Mouse (Mus musculus) bone marrow macrophage, adult 2 months (primary cell): ENCODE results near the gene Chrm3. TPM values are rescaled to one million over a fixed set of nuclear protein-coding genes. Genes with fewer than 3 reads are reported as not detected.

Experiments used
- H3K27ac ChIP-seq: 2 replicates; pipeline ENCODE4 v1.5.1; 2012; ENCODE audit warnings: low read depth, low read length; ENCODE audit not compliant: insufficient read depth
- H3K4me1 ChIP-seq: 2 replicates; pipeline ENCODE4 v1.6.1; 2012; ENCODE audit warnings: low read length; ENCODE audit not compliant: control insufficient read depth, insufficient read depth
- H3K4me3 ChIP-seq: 2 replicates; pipeline ENCODE4 v1.5.1; 2012; ENCODE audit warnings: mild to moderate bottlenecking, low read length, moderate library complexity; ENCODE audit not compliant: insufficient read depth
- CTCF ChIP-seq: IDR thresholded peaks from 2 replicates; pipeline ENCODE4 v1.5.1; 2012; ENCODE audit warnings: low read depth, mild to moderate bottlenecking, low read length, moderate library complexity
- POLR2A ChIP-seq: IDR thresholded peaks from 2 replicates; pipeline ENCODE4 v1.6.1; 2012; ENCODE audit warnings: mild to moderate bottlenecking, low read depth, low read length, borderline replicate concordance
- polyA plus RNA-seq: library from polyadenylated mRNA; stranded (reverse); fragments of >200 nt; gene quantifications from 2 replicates; pipeline ENCODE4 v1.2.4, GENCODE M21; 2012; ENCODE audit not compliant: missing spikeins, insufficient read depth, insufficient read length

Chrm3 gene
- polyA plus RNA-seq, 1 experiment = not detected

GRCm38 (mm10) chr13:9952619-9953018 lies 408.0 kb downstream of the Chrm3 start:
- H3K4me3 ChIP-seq = no peak overlapping the region
- no peak overlapping the region for H3K27ac ChIP-seq
- TF ChIP-seq CTCF (no peak), POLR2A (no peak)
- no peaks in the 10 kb centered on the region for H3K4me1 ChIP-seq

GRCm38 (mm10) chr13:9951376-9951775 lies 409.3 kb downstream of the Chrm3 start:
- Histone ChIP-seq H3K4me1 (no peaks in the 10 kb centered on the region), H3K27ac (no peak overlapping the region), H3K4me3 (no peak overlapping the region)
- TF ChIP-seq CTCF = no peak
- TF ChIP-seq POLR2A = no peak

GRCm38 (mm10) chr13:9949091-9949490 lies 411.6 kb downstream of the Chrm3 start:
- Histone ChIP-seq H3K4me1 (no peaks in the 10 kb centered on the region), H3K27ac (no peak overlapping the region), H3K4me3 (no peak overlapping the region)
- TF ChIP-seq POLR2A (no peak), CTCF (no peak)

- no peak overlapping the region for H3K27ac ChIP-seq
These were observed 420.5 kb downstream of the Chrm3 start for GRCm38 (mm10) chr13:9940186-9940585.

GRCm38 (mm10) chr13:9938798-9939485 lies 421.7 kb downstream of the Chrm3 start:
- H3K4me1 ChIP-seq = no peaks in the 10 kb centered on the region
- H3K27ac ChIP-seq = no peak overlapping the region
- no peak overlapping the region for H3K4me3 ChIP-seq
- TF ChIP-seq POLR2A (no peak), CTCF (no peak)

More at GRCm38 (mm10) chr13:9940186-9940585, 420.5 kb downstream of the Chrm3 start:
- TF ChIP-seq POLR2A (no peak), CTCF (no peak)
- Histone ChIP-seq H3K4me1 (no peaks in the 10 kb centered on the region), H3K4me3 (no peak overlapping the region)

GRCm38 (mm10) chr13:9932714-9933113 lies 427.9 kb downstream of the Chrm3 start:
- no peak overlapping the region for H3K27ac ChIP-seq
- no peak overlapping the region for H3K4me3 ChIP-seq
- TF ChIP-seq CTCF (no peak), POLR2A (no peak)
- no peaks in the 10 kb centered on the region for H3K4me1 ChIP-seq

- no peak for TF ChIP-seq POLR2A
- TF ChIP-seq CTCF = no peak
- Histone ChIP-seq H3K27ac (no peak overlapping the region), H3K4me1 (no peaks in the 10 kb centered on the region), H3K4me3 (no peak overlapping the region)
These were observed 430.0 kb downstream of the Chrm3 start for GRCm38 (mm10) chr13:9930606-9931005.

- TF ChIP-seq POLR2A (no peak), CTCF (no peak)
- H3K4me1 ChIP-seq = no peaks in the 10 kb centered on the region
These were observed 430.7 kb downstream of the Chrm3 start for GRCm38 (mm10) chr13:9929978-9930377.

GRCm38 (mm10) chr13:9921150-9921549 lies 439.5 kb downstream of the Chrm3 start:
- TF ChIP-seq CTCF = no peak
- TF ChIP-seq POLR2A = no peak
- H3K4me1 ChIP-seq = no peaks in the 10 kb centered on the region
- no peak overlapping the region for H3K4me3 ChIP-seq
- H3K27ac ChIP-seq = no peak overlapping the region

More at GRCm38 (mm10) chr13:9929978-9930377, 430.7 kb downstream of the Chrm3 start:
- no peak overlapping the region for H3K27ac ChIP-seq
- H3K4me3 ChIP-seq = no peak overlapping the region

GRCm38 (mm10) chr13:9912697-9913096 lies 447.9 kb downstream of the Chrm3 start:
- H3K27ac ChIP-seq = no peak overlapping the region
- H3K4me1 ChIP-seq = no peaks in the 10 kb centered on the region
- H3K4me3 ChIP-seq = no peak overlapping the region
- TF ChIP-seq POLR2A (no peak), CTCF (no peak)
